Mouse (Mus musculus): Measurements from ENCODE around the gene Sbk1.

DNA sequence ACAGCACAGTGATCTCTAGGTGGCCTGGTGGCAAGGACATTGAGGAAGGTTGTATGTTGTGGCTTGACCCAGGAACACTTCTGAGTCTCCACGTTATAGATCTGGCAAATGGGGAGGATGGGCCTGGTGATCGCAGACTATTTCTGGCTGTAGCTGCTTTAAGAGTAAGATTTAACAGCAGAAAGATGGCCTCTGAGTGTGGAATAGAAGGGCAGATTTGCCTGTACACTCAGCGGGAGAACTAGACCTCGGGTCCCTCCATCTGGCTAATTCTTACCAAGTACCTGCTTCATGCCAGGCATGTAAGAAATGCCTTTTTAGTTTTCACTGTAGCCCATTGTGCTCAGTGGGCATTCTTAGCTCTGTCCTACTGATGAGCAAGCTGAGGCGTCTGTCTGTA, 6.4 kb downstream of the Sbk1 start:
- TF ChIP-seq CTCF (IDR thresholded peaks at IDR 0.05; ENCODE audit: borderline replicate concordance, extremely low read depth, insufficient read depth, insufficient read length) (no peak), POLR2A (IDR thresholded peaks at IDR 0.05; ENCODE audit: borderline replicate concordance, extremely low read depth, insufficient read depth, insufficient read length, poor library complexity, severe bottlenecking) (no peak)

All from brain, embryonic 14.5 days (tissue).